8 mouse cellular contexts compared by ENCODE assay signal in genomic region chr3:103968701-103969100, GRCm38 (mm10). TPM values are rescaled to one million over a fixed set of nuclear protein-coding genes. Genes with fewer than 3 reads are reported as not detected.
DNase-seq lines count a peak whose midpoint lies in the region; TF ChIP-seq lines count a peak whose summit lies in the region.

No protein-coding gene starts in this region.

- intact Hi-C loops in left cerebral cortex, adult 2 months (cut with DNase I): loop anchor here (1.0 to 5.0 kb wide), 3 partner anchors 54 to 474 kb away; partner anchors contain the start of genes Ap4b1, Dclre1b, Gm43064 and Rsbn1

- peak overlapping the region; percentile 96 for H3K27ac ChIP-seq in left cerebral cortex, adult 2 months

- H3K4me2 ChIP-seq in myocyte (ENCODE audit: low read depth): peak overlapping the region; percentile 93

- peaks cover 13% of the 10 kb centered on the region for H3K36me3 ChIP-seq in myocyte (ENCODE audit: control insufficient read depth, insufficient read depth)

- peak overlapping the region; percentile 97 for H3K4me3 ChIP-seq in left cerebral cortex, adult 2 months
- H3K4me3 ChIP-seq in myocyte: peak overlapping the region; percentile 67

- peak overlapping the region; percentile 42 for H3ac ChIP-seq in myocyte (ENCODE audit: control insufficient read depth, insufficient read length)

- peaks cover 13% of the 10 kb centered on the region for H3K79me2 ChIP-seq in myocyte (ENCODE audit: control insufficient read depth, insufficient read depth)

- no peaks in the 10 kb centered on the region for H3K27me3 ChIP-seq in myocyte (ENCODE audit: control insufficient read depth, insufficient read depth, insufficient read length)

- no peak for TF ChIP-seq CTCF in left cerebral cortex, adult 2 months (IDR thresholded peaks at IDR 0.05)

- no peak for TF ChIP-seq POLR2A in myocyte (IDR thresholded peaks at IDR 0.05; ENCODE audit: insufficient read length, low read depth)

- DNase-seq in right cerebral cortex, adult 18-20 months: peak; percentile 49
- no peak for DNase-seq in right cerebral cortex, postnatal 25 days
- DNase-seq in brain, adult 2 months (ENCODE audit: low read depth, low spot score): peak; percentile 85
- DNase-seq in frontal cortex, postnatal 14 days (ENCODE audit: low spot score in 2 of 2): peak; percentile 47 to 48
- DNase-seq in left cerebral cortex, adult 2 months (ENCODE audit: extremely low spot score in 1 of 2, low spot score in 2 of 2): no peak
- no peak for DNase-seq in yolk sac, embryonic 10.5 days (ENCODE audit: low spot score)
- no peak for DNase-seq in ovary, postnatal 36 days (ENCODE audit: low spot score)

TF ChIP-seq in myocyte, 11 proteins besides CTCF, POLR2A, EP300 and RAD21:
- no peak for TF ChIP-seq MAX (IDR thresholded peaks at IDR 0.05; ENCODE audit: low read depth)
- TF ChIP-seq POLR2AphosphoS2 (IDR thresholded peaks at IDR 0.05; ENCODE audit: insufficient read length, low read depth): no peak
- no peak for TF ChIP-seq MYOG (IDR thresholded peaks at IDR 0.05; ENCODE audit: control insufficient read depth in 1 of 3, insufficient read depth in 1 of 3, insufficient read length in 2 of 3, low read depth in 2 of 3)
- TF ChIP-seq E2F4 (IDR thresholded peaks at IDR 0.05; ENCODE audit: insufficient read depth): no peak
- no peak for TF ChIP-seq CEBPB (IDR thresholded peaks at IDR 0.05; ENCODE audit: insufficient read depth, poor library complexity, severe bottlenecking)
- TF ChIP-seq USF1 (IDR thresholded peaks at IDR 0.05; ENCODE audit: low read depth): no peak
- no peak for TF ChIP-seq TCF12 (IDR thresholded peaks at IDR 0.05; ENCODE audit: insufficient read depth, poor library complexity, severe bottlenecking)
- no peak for TF ChIP-seq SRF (IDR thresholded peaks at IDR 0.05; ENCODE audit: control insufficient read depth, insufficient read length, low read depth)
- no peak for TF ChIP-seq REST (IDR thresholded peaks at IDR 0.05; ENCODE audit: insufficient read depth, insufficient read length)
- TF ChIP-seq TCF3 (IDR thresholded peaks at IDR 0.05; ENCODE audit: insufficient read length, low read depth): no peak
- TF ChIP-seq MYOD1 (IDR thresholded peaks at IDR 0.05; ENCODE audit: control insufficient read depth in 1 of 3, insufficient read length in 2 of 3, low read depth in 2 of 3): no peak

RNA-seq across cellular contexts. Expression of gene Phtf1, which starts 0.8 kb away (rescaled TPM):
- total RNA-seq in left cerebral cortex, adult 2 months (2021): 10 to 100 TPM; 43.4 to 48.1 TPM
- 5.5 TPM for polyA plus RNA-seq in myocyte (2012; fragmentation: generic; extraction: Trizol)

RNA-seq across cellular contexts. Expression of gene Rsbn1, which starts 54.8 kb away (rescaled TPM):
- total RNA-seq in left cerebral cortex, adult 2 months (2021): 10 to 100 TPM; 23.3 to 26.7 TPM
- 3.0 TPM for polyA plus RNA-seq in myocyte (2012; fragmentation: generic; extraction: Trizol)

Comparison
In these comparisons a context has a peak if more than half of its experiments do, and no peak if none do; other contexts are left out.
1. DNase-seq: peak in right cerebral cortex, adult 18-20 months (single experiment), brain, adult 2 months (single experiment) and frontal cortex, postnatal 14 days (2 of 2); none in right cerebral cortex, postnatal 25 days (single experiment), left cerebral cortex, adult 2 months (0 of 2), yolk sac, embryonic 10.5 days (single experiment) and ovary, postnatal 36 days (single experiment).